Mouse (Mus musculus): Measurements from ENCODE around the gene Usf3. TPM values are rescaled to one million over a fixed set of nuclear protein-coding genes. Genes with fewer than 3 reads are reported as not detected.

Usf3 gene
- polyA plus RNA-seq, 1 experiment from 2014 or later = 3.5 TPM

Other genes starting within 250 kb of the Usf3 start
- gene Qtrt2, start 246.4 kb upstream of the Usf3 start, polyA plus RNA-seq (2016; fragmentation: Nextera tagmentation; extraction: Ambion mirVana) = 28.1 and 29.8 TPM in 2 replicates
- 1.1 and 1.4 TPM in 2 replicates for gene Zdhhc23, start 193.5 kb upstream of the Usf3 start, polyA plus RNA-seq (2016; fragmentation: Nextera tagmentation; extraction: Ambion mirVana)
- gene Gramd1c, start 109.9 kb upstream of the Usf3 start, polyA plus RNA-seq (2016; fragmentation: Nextera tagmentation; extraction: Ambion mirVana) = 4.9 and 5.0 TPM in 2 replicates
- 59.6 and 65.5 TPM in 2 replicates for gene Atp6v1a, start 33.5 kb upstream of the Usf3 start, polyA plus RNA-seq (2016; fragmentation: Nextera tagmentation; extraction: Ambion mirVana)
- 92.5 and 100 TPM in 2 replicates for gene Naa50, start 33.4 kb upstream of the Usf3 start, polyA plus RNA-seq (2016; fragmentation: Nextera tagmentation; extraction: Ambion mirVana)
- 0.42 and 0.71 TPM in 2 replicates for gene Sidt1, start 159.9 kb downstream of the Usf3 start, polyA plus RNA-seq (2016; fragmentation: Nextera tagmentation; extraction: Ambion mirVana)
- 25.5 and 27.0 TPM in 2 replicates for gene Spice1, start 173.9 kb downstream of the Usf3 start, polyA plus RNA-seq (2016; fragmentation: Nextera tagmentation; extraction: Ambion mirVana)
- gene Cfap44, start 221.6 kb downstream of the Usf3 start, polyA plus RNA-seq (2016; fragmentation: Nextera tagmentation; extraction: Ambion mirVana) = 6.4 and 8.3 TPM in 2 replicates

Measured in hindbrain, embryonic 12.5 days (tissue).